Mouse (Mus musculus): ENCODE data around the gene Fbll1.
"Not testable (repeated sequence)": the region's sequence is repeated elsewhere in the genome, so short reads cannot be mapped to it uniquely, and the experiment has no call there.

The Fbll1 gene

GRCm38 (mm10) chr11:35798874-35799273 lies at the start of gene Fbll1:
Gene Fbll1, minus strand, starts transcription at chr11:35798884.
- no peak for DNase-seq (ENCODE audit: low spot score in 2 of 2)

- DNase-seq (ENCODE audit: low spot score in 2 of 2), result no peak
These were observed 45.6 kb upstream of the Fbll1 start for GRCm38 (mm10) chr11:35844299-35844698.

GRCm38 (mm10) chr11:35842560-35842959 lies 43.9 kb upstream of the Fbll1 start:
- DNase-seq (ENCODE audit: low spot score in 2 of 2), result not testable (repeated sequence)

GRCm38 (mm10) chr11:35841738-35842325 lies 43.1 kb upstream of the Fbll1 start:
- DNase-seq (ENCODE audit: low spot score in 2 of 2), result no peak

GRCm38 (mm10) chr11:35840806-35841205 lies 42.1 kb upstream of the Fbll1 start:
- DNase-seq (ENCODE audit: low spot score in 2 of 2), result not testable (repeated sequence)

- DNase-seq (ENCODE audit: low spot score in 2 of 2), result no peak
These were observed 41.6 kb upstream of the Fbll1 start for GRCm38 (mm10) chr11:35840282-35840681.

GRCm38 (mm10) chr11:35838345-35839338 lies 40.0 kb upstream of the Fbll1 start:
- peak; percentile 56 to 63 for DNase-seq (ENCODE audit: low spot score in 2 of 2)

GRCm38 (mm10) chr11:35837156-35838126 lies 38.8 kb upstream of the Fbll1 start:
- DNase-seq (ENCODE audit: low spot score in 2 of 2), result no peak

GRCm38 (mm10) chr11:35834022-35834760 lies 35.5 kb upstream of the Fbll1 start, which contains the start of gene Rars:
Gene Rars, minus strand, starts transcription at chr11:35834506.
- DNase-seq (ENCODE audit: low spot score in 2 of 2), result peak; percentile 86 to 94

GRCm38 (mm10) chr11:35833270-35833669 lies 34.6 kb upstream of the Fbll1 start:
- no peak for DNase-seq (ENCODE audit: low spot score in 2 of 2)

GRCm38 (mm10) chr11:35832139-35832538 lies 33.5 kb upstream of the Fbll1 start:
- DNase-seq (ENCODE audit: low spot score in 2 of 2), result no peak

- no peak for DNase-seq (ENCODE audit: low spot score in 2 of 2)
These were observed 29.0 kb upstream of the Fbll1 start for GRCm38 (mm10) chr11:35827714-35828113.

GRCm38 (mm10) chr11:35816316-35816715 lies 17.6 kb upstream of the Fbll1 start:
- no peak for DNase-seq (ENCODE audit: low spot score in 2 of 2)

- no peak for DNase-seq (ENCODE audit: low spot score in 2 of 2)
These were observed 12.8 kb upstream of the Fbll1 start for GRCm38 (mm10) chr11:35811458-35811857.

- DNase-seq (ENCODE audit: low spot score in 2 of 2), result no peak
These were observed 2.6 kb upstream of the Fbll1 start for GRCm38 (mm10) chr11:35801332-35801731.

GRCm38 (mm10) chr11:35798495-35798820 lies 226 bp downstream of the Fbll1 start:
- DNase-seq (ENCODE audit: low spot score in 2 of 2), result peak in 1 of 2 experiments; percentile 12

GRCm38 (mm10) chr11:35797751-35798494 lies 761 bp downstream of the Fbll1 start:
- no peak for DNase-seq (ENCODE audit: low spot score in 2 of 2)

- not testable (repeated sequence) for DNase-seq (ENCODE audit: low spot score in 2 of 2)
These were observed 5.9 kb downstream of the Fbll1 start for GRCm38 (mm10) chr11:35792800-35793199.

- DNase-seq (ENCODE audit: low spot score in 2 of 2), result no peak
These were observed 10.2 kb downstream of the Fbll1 start for GRCm38 (mm10) chr11:35788443-35788842.

GRCm38 (mm10) chr11:35784537-35784936 lies 14.1 kb downstream of the Fbll1 start:
- no peak for DNase-seq (ENCODE audit: low spot score in 2 of 2)

Data from thymus, postnatal 10 days (tissue).